Mouse (Mus musculus): ENCODE data around the gene Lgmn. TPM values are rescaled to one million over a fixed set of nuclear protein-coding genes. Genes with fewer than 3 reads are reported as not detected.

Gene Lgmn
- polyA plus RNA-seq, 1 experiment from 2014 or later = 64.7 TPM

DNA sequence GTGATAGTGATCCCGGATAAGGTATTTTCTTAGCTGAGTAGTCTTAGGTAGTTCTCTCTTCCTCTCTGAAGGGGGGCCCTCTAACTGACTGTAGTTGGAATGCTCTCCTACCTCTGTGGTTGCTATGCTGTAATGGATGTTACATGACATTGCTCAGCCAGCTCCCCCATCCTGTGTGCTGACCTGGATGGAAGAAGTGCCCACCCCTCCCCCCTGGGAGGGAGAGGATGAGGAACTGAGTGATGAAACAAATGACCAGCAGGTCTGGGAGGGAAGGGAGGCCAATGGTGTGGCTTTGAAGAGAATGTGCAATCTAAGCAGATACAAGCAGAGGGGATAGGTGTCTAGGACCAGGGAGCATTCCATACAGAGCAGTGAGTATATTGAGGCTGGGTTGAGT lies 82.8 kb downstream of the Lgmn start:
- no peaks in the 10 kb centered on the region for H3K4me1 ChIP-seq (replicated peaks)
- H3K4me3 ChIP-seq (replicated peaks) = no peak overlapping the region
- no peak overlapping the region for H3K9ac ChIP-seq (replicated peaks)
- no peak overlapping the region for H3K4me2 ChIP-seq (replicated peaks)
- H3K36me3 ChIP-seq = no peaks in the 10 kb centered on the region
- no peaks in the 10 kb centered on the region for H3K9me3 ChIP-seq
- no peak overlapping the region for H3K27ac ChIP-seq
- 83% methylated on average over 1 of the region's 1 CpGs for WGBS
- H3K27me3 ChIP-seq = no peaks in the 10 kb centered on the region
- no peak for ATAC-seq

DNA sequence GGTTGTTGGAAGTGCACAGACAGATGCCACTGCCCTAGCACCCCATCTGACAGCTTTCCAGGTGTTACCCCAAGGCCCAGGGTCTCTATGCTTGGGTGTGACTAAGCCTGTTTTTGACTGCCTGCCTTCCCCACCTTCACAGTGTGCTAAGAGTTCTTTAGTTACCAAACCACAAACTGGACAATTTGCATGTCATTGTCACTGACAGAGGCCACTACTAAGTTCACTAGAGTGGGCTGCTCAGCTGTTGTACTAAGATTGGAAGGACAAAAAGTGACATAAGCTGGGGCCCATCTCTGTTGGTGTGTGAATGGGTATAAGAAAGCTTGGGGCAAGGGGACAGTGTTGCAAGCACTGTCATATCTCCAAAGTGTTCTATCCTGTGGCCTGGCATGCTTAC lies 83.8 kb downstream of the Lgmn start:
- no peak overlapping the region for H3K4me3 ChIP-seq (replicated peaks)
- no peaks in the 10 kb centered on the region for H3K4me1 ChIP-seq (replicated peaks)
- no peak for ATAC-seq

DNA sequence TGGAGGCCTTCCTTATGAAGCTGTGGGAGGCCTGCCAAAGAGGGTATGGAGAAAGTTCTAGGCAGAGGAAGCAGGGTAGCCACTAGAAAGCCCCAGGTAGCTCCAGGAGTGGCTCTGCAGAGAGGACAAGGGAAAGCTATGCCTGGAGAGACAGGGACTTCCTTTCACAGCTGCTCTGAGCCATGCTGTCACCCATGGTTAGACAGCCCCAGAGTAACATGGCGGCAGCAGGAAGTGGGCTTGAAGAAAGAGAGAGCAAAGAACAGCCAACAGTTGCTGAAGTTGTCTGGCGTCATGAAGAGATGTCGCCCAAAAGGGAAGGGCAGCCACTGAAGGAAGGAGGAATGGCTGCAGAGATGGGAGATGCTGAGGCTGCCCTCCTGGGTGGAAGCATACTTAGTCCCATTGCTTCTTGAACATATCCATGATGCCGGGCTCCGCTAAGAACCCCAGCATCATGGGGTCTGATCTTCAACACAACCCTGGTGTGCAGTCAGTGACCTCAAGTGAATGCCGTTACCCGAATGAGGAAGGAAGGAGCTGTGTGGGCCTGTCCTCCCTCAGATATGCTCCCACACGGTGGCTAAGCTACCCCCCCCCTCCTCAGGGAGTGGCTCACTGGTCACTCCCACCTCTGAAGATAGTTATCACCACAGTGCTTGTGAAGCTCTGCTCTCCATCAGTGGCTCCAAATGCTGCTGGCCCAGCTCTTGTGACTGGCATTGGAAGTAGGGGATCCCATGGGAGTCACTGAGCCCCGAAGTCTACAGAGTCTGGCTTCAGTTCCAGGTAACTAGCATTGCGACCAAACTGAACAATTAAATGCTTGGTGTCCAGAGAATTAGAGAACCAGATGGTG lies 85.3 kb downstream of the Lgmn start:
- Histone ChIP-seq H3K4me1 (replicated peaks) (no peaks in the 10 kb centered on the region), H3K9ac (replicated peaks) (no peak overlapping the region), H3K4me3 (replicated peaks) (no peak overlapping the region), H3K36me3 (no peaks in the 10 kb centered on the region), H3K27ac (no peak overlapping the region), H3K27me3 (no peaks in the 10 kb centered on the region), H3K9me3 (no peaks in the 10 kb centered on the region), H3K4me2 (replicated peaks) (no peak overlapping the region)
- 86% methylated on average over 10 of the region's 10 CpGs for WGBS
- ATAC-seq = no peak

More for the DNA sequence above, 83.8 kb downstream of the Lgmn start:
- Histone ChIP-seq H3K9ac (replicated peaks) (no peak overlapping the region), H3K36me3 (no peaks in the 10 kb centered on the region), H3K27ac (no peak overlapping the region), H3K4me2 (replicated peaks) (no peak overlapping the region), H3K27me3 (no peaks in the 10 kb centered on the region), H3K9me3 (no peaks in the 10 kb centered on the region)

DNA sequence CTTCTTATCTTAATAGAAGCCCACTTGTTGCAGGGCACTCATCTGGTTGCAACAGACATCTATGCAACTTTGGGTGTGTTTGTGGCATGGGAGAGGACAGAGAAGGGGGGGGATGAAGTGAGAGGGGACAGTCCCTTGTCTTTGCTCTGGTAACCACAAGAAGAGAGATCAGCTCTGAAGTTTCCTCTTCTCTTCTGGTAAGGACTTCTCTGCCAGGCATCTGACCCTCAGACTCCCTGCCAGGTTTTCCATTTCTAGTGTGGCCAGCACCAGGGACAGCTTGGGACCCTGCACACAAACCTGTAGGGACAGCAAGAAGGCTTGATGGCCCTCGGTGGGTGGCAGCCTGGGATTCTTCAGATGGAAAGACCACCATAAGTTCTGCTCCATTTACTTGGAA lies 88.6 kb downstream of the Lgmn start:
- H3K4me3 ChIP-seq (replicated peaks) = no peak overlapping the region
- no peaks in the 10 kb centered on the region for H3K4me1 ChIP-seq (replicated peaks)
- no peak overlapping the region for H3K4me2 ChIP-seq (replicated peaks)
- no peaks in the 10 kb centered on the region for H3K27me3 ChIP-seq
- no peak for ATAC-seq
- H3K9ac ChIP-seq (replicated peaks) = no peak overlapping the region
- 92% methylated on average over 1 of the region's 1 CpGs for WGBS
- H3K9me3 ChIP-seq = no peaks in the 10 kb centered on the region
- no peak overlapping the region for H3K27ac ChIP-seq
- no peaks in the 10 kb centered on the region for H3K36me3 ChIP-seq

DNA sequence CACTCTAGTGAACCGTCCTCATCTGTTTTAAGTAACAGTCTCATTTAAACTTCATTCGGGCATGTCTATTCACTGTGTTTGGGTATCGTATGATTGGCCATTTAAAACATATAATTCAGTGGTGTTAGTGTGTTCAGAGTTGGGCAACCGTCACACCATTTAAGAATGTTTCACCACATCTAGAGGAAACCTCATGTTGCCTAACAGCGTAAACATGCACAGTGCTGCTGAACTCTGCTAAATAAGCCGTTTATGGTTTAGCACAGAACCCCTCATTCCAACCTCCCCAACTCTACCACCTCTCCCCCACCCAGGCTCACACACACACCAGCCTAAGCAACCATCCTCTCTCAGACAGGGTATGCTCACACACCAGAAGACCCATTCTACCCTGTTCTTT lies 91.2 kb downstream of the Lgmn start:
- WGBS = 94% methylated on average over 6 of the region's 6 CpGs
- H3K9me3 ChIP-seq = no peaks in the 10 kb centered on the region
- H3K36me3 ChIP-seq = no peaks in the 10 kb centered on the region
- H3K9ac ChIP-seq (replicated peaks) = no peak overlapping the region
- no peak overlapping the region for H3K4me2 ChIP-seq (replicated peaks)
- H3K27ac ChIP-seq = no peak overlapping the region
- H3K27me3 ChIP-seq = no peaks in the 10 kb centered on the region
- no peaks in the 10 kb centered on the region for H3K4me1 ChIP-seq (replicated peaks)
- no peak for ATAC-seq
- H3K4me3 ChIP-seq (replicated peaks) = no peak overlapping the region

DNA sequence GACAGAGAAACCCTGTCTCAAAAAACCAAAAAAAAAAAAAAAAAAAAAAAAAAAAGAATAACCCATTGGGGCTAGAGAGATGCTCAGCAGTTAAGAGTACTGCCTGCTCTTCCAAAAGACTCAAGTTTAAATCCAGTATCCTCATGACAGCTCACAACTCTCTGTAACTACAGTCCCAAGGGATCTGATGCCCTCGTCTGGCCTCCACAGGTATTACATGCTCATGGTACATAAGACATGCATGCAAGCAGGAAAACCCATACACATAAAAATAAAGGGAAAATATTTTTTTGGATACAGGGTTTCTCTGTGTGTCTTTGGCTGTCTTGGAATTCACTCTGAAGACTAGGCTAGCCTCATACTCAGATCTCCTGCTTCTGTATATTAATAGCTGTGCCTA lies 93.1 kb downstream of the Lgmn start:
- ATAC-seq = no peak
- Histone ChIP-seq H3K27me3 (no peaks in the 10 kb centered on the region), H3K27ac (no peak overlapping the region), H3K36me3 (no peaks in the 10 kb centered on the region), H3K4me1 (replicated peaks) (no peaks in the 10 kb centered on the region), H3K4me2 (replicated peaks) (no peak overlapping the region), H3K9ac (replicated peaks) (no peak overlapping the region), H3K4me3 (replicated peaks) (no peak overlapping the region), H3K9me3 (no peaks in the 10 kb centered on the region)
- 8% methylated on average over 1 of the region's 1 CpGs for WGBS

DNA sequence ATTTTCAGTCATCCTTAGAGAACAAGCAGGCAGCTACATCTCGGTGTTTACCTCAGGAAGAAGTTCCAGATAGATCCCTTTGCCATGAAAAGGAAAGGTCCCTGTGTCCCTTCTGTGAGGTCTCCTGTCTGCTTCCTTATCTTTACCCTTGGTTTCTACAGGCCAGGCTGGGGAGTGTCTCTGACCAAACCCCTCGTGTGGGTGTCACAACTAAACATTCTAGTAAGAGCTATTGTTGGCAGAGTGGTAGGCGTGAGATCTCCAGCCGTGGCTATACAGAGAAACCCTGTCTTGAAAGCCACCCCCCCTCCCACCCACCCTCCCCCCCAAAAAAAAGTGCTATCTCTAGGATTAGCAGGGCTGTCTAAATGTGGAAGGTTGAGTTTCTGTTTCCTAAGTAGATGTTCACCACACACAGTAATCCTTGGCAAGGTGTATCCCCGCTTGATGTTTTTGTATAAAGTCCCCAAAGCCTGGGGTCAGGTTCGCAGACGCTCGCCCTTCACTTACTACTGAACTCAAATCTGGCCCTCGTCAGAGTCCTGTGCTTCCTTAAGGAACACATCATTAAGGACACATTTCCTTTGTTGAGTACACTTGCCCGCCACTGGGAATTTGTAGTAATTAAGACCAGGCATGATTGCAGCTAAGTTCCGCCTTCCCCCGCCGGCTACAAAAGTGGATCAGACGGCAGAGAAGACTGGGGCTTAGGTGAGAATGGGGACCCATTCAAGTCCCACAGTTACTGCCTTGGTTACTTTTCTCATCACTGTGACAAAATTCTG lies 94.4 kb downstream of the Lgmn start:
- 80% methylated on average over 14 of the region's 14 CpGs for WGBS

More for the DNA sequence above, 94.4 kb downstream of the Lgmn start:
- Histone ChIP-seq H3K4me1 (replicated peaks) (no peaks in the 10 kb centered on the region), H3K4me2 (replicated peaks) (no peak overlapping the region), H3K36me3 (no peaks in the 10 kb centered on the region), H3K4me3 (replicated peaks) (no peak overlapping the region), H3K9ac (replicated peaks) (no peak overlapping the region), H3K27ac (no peak overlapping the region), H3K27me3 (no peaks in the 10 kb centered on the region), H3K9me3 (no peaks in the 10 kb centered on the region)
- no peak for ATAC-seq

Other genes starting within 250 kb of the Lgmn start
- gene Rin3, start 156.8 kb downstream of the Lgmn start, polyA plus RNA-seq (2015; fragmentation: Nextera tagmentation; extraction: Ambion mirVana) = 3.4 and 3.7 TPM in 2 replicates
- 31.7 and 32.3 TPM in 2 replicates for gene Golga5, start 29.3 kb upstream of the Lgmn start, polyA plus RNA-seq (2015; fragmentation: Nextera tagmentation; extraction: Ambion mirVana)
- gene Chga, start 115.2 kb upstream of the Lgmn start, polyA plus RNA-seq (2015; fragmentation: Nextera tagmentation; extraction: Ambion mirVana) = 88.9 and 90.0 TPM in 2 replicates

Data from midbrain, embryonic 13.5 days (tissue).